Mouse (Mus musculus) intestine, embryonic 15.5 days (tissue): Measurements from ENCODE around the gene Ift46. TPM values are rescaled to one million over a fixed set of nuclear protein-coding genes. Genes with fewer than 3 reads are reported as not detected.

Experiments used
- ATAC-seq: fragments of 200-750 bp; cut with Nextera tagmentation; 2 replicates; pipeline ENCODE4 v1.8.0; 2017; ENCODE audit warnings: moderate TSS enrichment, moderate library complexity
- H3K27ac ChIP-seq: fragments of 300-500 bp; sonication (generic); 2 replicates; pipeline ENCODE4 v1.5.1; 2015; ENCODE audit warnings: mild to moderate bottlenecking, inconsistent platforms
- H3K27me3 ChIP-seq: fragments of 300-500 bp; sonication (generic); replicated peaks from 2 replicates; pipeline ENCODE4 v1.6.1; 2015; ENCODE audit warnings: inconsistent platforms
- H3K36me3 ChIP-seq: fragments of 300-500 bp; sonication (generic); 2 replicates; pipeline ENCODE4 v1.6.1; 2015; ENCODE audit warnings: inconsistent platforms
- H3K4me1 ChIP-seq: fragments of 300-500 bp; sonication (generic); replicated peaks from 2 replicates; pipeline ENCODE4 v1.6.1; 2015; ENCODE audit warnings: inconsistent platforms
- H3K4me2 ChIP-seq: fragments of 300-500 bp; sonication (generic); replicated peaks from 2 replicates; pipeline ENCODE4 v1.6.1; 2015; ENCODE audit warnings: mild to moderate bottlenecking, inconsistent platforms
- H3K4me3 ChIP-seq: fragments of 300-500 bp; sonication (generic); replicated peaks from 2 replicates; pipeline ENCODE4 v1.5.1; 2015; ENCODE audit warnings: inconsistent platforms
- H3K9ac ChIP-seq: fragments of 300-500 bp; sonication (generic); 2 replicates; pipeline ENCODE4 v1.6.1; 2015; ENCODE audit warnings: inconsistent platforms
- H3K9me3 ChIP-seq: fragments of 300-500 bp; sonication (generic); 2 replicates; pipeline ENCODE4 v1.6.1; 2016; ENCODE audit warnings: inconsistent platforms
- WGBS: fragments of 180-500 bp; shearing (Covaris S2); methylation state at CpG from one replicate; pipeline ENCODE4 v1.1.7; 2015; 5-methylcytosine and 5-hydroxymethylcytosine counted together
- polyA plus RNA-seq: library from polyadenylated mRNA; unstranded; fragments of >200 nt; fragmentation: Nextera tagmentation; extraction: Ambion mirVana; gene quantifications from 2 replicates; pipeline ENCODE4 v1.2.1, GENCODE M21; 2015

Ift46 gene
- polyA plus RNA-seq, 1 experiment from 2014 or later = 79.8 TPM

GRCm38 (mm10) chr9:44724665-44725064, 43.0 kb upstream of the Ift46 start:
- WGBS = 47% methylated on average over 2 of the region's 2 CpGs

DNA sequence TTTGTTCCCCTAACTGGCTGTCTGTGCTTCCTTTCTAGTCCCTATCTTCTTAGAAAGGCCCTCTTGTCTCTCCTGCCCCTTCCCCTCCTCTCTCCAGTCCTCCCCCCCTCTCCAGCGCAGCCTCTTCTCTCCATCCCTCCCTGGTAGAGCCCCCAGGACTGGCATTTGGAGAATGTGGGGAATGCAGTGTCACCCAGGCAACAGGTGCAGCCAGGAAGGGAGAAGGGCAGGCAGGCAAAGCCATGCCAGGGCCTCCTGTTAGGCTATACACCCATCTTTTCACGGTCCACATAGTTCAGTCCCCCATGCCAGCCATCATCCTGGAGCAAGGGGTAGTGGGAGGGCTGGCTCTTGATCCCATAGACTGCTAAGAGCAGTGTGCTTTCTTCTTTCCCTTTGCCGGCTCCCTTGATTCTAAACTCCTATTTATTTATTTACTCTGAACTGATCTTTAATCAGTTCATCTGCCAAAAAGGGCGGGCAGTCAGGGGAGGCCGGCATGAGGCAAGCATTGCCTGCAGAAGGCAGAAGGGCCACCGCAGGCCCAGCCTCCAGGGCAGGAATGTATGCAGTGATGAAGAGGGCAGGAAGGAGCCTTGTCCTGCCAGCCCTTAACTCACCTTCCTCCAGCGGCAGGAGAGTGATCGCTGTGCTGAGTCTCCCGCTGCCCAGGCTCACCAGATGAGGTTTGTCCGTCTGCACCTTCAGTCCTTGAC, 41.1 kb upstream of the Ift46 start:
- Histone ChIP-seq H3K4me2 (no peak overlapping the region), H3K4me1 (peaks cover 28% of the 10 kb centered on the region), H3K36me3 (no peaks in the 10 kb centered on the region), H3K9me3 (no peaks in the 10 kb centered on the region), H3K27ac (0 out of 2 replicates have a peak overlapping the region, but pooled peaks have one; percentile 11), H3K4me3 (no peak overlapping the region), H3K27me3 (peaks cover 3% of the 10 kb centered on the region; the same call in 1 of the 2 replicates), H3K9ac (no peak overlapping the region)
- WGBS = 41% methylated on average over 10 of the region's 10 CpGs
- ATAC-seq = no peak

More at GRCm38 (mm10) chr9:44724665-44725064, 43.0 kb upstream of the Ift46 start:
- Histone ChIP-seq H3K36me3 (no peaks in the 10 kb centered on the region), H3K4me1 (peaks cover 42% of the 10 kb centered on the region), H3K4me2 (peak overlapping the region; percentile 17; the same call in 1 of the 2 replicates), H3K9me3 (no peaks in the 10 kb centered on the region), H3K27ac (0 out of 2 replicates have a peak overlapping the region, but pooled peaks have one; percentile 13), H3K4me3 (no peak overlapping the region), H3K27me3 (peaks cover 2% of the 10 kb centered on the region; the same call in 1 of the 2 replicates), H3K9ac (no peak overlapping the region)
- ATAC-seq = no peak

DNA sequence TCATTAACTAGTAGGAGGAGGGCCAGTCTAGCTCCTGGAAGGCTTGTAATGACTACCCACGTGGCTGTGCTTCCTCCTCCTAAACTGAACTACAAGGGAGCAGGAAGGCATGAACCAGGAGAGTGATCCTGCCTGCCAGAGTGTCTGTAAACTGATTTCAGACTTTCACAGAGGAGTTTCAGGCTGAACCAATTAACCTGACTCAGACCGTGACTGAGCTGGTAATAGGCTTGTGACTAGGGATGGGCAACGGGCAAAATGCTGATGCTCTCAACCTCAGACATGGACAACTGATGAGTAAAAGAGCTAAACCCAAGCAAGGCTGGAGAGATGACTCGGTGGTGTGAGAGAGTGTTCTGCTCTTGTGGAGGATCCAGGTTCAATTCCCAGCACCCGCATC, 40.3 kb upstream of the Ift46 start:
- Histone ChIP-seq H3K9ac (no peak overlapping the region), H3K4me3 (no peak overlapping the region), H3K4me2 (no peak overlapping the region), H3K4me1 (peaks cover 28% of the 10 kb centered on the region), H3K27me3 (peaks cover 3% of the 10 kb centered on the region), H3K27ac (no peak overlapping the region), H3K9me3 (no peaks in the 10 kb centered on the region), H3K36me3 (no peaks in the 10 kb centered on the region)
- 68% methylated on average over 5 of the region's 5 CpGs for WGBS
- ATAC-seq = no peak

- H3K4me2 ChIP-seq = peak overlapping the region; percentile 95; the same call in 1 of the 2 replicates
- 53% methylated on average over 5 of the region's 5 CpGs for WGBS
- H3K4me1 ChIP-seq = peaks cover 29% of the 10 kb centered on the region
- no peak for ATAC-seq
- H3K9me3 ChIP-seq = no peaks in the 10 kb centered on the region
- peaks cover 8% of the 10 kb centered on the region for H3K27me3 ChIP-seq
- H3K27ac ChIP-seq = no peak overlapping the region
- H3K4me3 ChIP-seq = no peak overlapping the region
- no peak overlapping the region for H3K9ac ChIP-seq
- no peaks in the 10 kb centered on the region for H3K36me3 ChIP-seq
Observed at GRCm38 (mm10) chr9:44732130-44732549, 35.6 kb upstream of the Ift46 start.

GRCm38 (mm10) chr9:44732921-44733530, 34.7 kb upstream of the Ift46 start:
- WGBS = 62% methylated on average over 12 of the region's 12 CpGs

GRCm38 (mm10) chr9:44733671-44734523, 33.8 kb upstream of the Ift46 start:
- no peaks in the 10 kb centered on the region for H3K9me3 ChIP-seq
- peaks cover 8% of the 10 kb centered on the region for H3K27me3 ChIP-seq
- ATAC-seq = peak; percentile 57
- no peaks in the 10 kb centered on the region for H3K36me3 ChIP-seq
- peak overlapping the region; percentile 95 for H3K4me2 ChIP-seq
- peak overlapping the region; percentile 62 for H3K4me3 ChIP-seq
- peak overlapping the region; percentile 61 for H3K9ac ChIP-seq
- H3K4me1 ChIP-seq = peaks cover 31% of the 10 kb centered on the region
- peak overlapping the region; percentile 75 for H3K27ac ChIP-seq
- 1% methylated on average over 79 of the region's 79 CpGs for WGBS

More at GRCm38 (mm10) chr9:44732921-44733530, 34.7 kb upstream of the Ift46 start:
- Histone ChIP-seq H3K4me3 (peak overlapping the region; percentile 62), H3K27ac (no peak overlapping the region; the same call in 1 of the 2 replicates), H3K4me1 (peaks cover 31% of the 10 kb centered on the region), H3K4me2 (peak overlapping the region; percentile 95), H3K9ac (no peak overlapping the region), H3K36me3 (no peaks in the 10 kb centered on the region), H3K9me3 (no peaks in the 10 kb centered on the region), H3K27me3 (peaks cover 8% of the 10 kb centered on the region)
- ATAC-seq = no peak

DNA sequence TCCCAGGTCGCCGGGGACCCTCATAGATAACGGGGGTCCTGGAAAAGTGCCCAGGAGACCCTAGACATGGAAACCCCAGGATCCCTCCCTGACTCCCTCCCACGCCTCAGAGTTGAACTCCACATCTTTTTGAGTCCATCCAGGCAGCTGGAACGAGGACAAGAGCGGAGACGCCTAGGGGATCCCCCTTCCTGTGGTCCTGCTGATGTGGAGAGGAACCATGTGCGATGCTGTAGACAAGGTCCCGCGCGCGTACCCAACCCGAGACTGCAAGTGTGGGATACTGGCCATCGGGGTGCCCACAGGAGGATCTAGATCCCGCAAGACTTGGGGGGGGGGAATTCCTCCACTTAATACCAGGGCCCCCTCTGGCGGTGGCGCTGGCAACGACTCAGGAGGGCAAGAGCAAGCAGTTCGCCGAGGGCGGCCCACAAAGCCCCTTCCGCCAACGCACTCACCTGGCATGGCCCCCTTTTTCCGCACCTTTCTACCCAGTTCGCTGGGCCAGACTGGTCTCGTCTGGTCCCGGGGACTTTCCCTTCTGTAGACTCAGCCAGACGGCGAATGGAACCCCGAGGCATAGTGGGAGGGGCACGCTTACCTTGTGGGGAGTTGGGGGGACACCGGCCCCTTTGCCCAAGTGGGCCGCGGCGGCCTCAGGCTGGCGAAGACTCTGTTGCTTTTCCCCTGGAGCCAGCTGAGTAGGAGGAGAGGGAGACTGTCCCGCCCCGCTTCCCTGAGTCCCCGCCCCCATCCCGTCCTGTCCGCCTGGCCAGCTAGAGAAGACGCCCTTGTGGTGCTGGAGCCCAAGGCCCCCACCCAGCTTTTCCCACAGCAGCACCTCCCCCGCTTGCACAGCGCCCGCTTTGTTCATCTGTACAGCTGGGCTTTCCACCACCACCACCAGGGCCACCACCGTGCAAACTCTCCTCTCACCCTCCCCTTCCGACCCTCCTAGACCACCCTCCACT, 32.9 kb upstream of the Ift46 start, which contains the start of gene Phldb1:
Gene Phldb1, minus strand, starts transcription at position 675 of the 971 bp plus-strand sequence.
- Histone ChIP-seq H3K4me1 (peaks cover 31% of the 10 kb centered on the region), H3K4me2 (peak within 1 kb of the TSS; percentile 95), H3K9me3 (no peaks in the 10 kb centered on the region), H3K36me3 (no peaks in the 10 kb centered on the region), H3K4me3 (peak within 1 kb of the TSS; percentile 62), H3K27ac (peak within 1 kb of the TSS; percentile 75), H3K9ac (peak within 1 kb of the TSS; percentile 61), H3K27me3 (peaks cover 6% of the 10 kb centered on the region)
- ATAC-seq = peak; percentile 84
- 1% methylated on average over 47 of the region's 47 CpGs for WGBS

DNA sequence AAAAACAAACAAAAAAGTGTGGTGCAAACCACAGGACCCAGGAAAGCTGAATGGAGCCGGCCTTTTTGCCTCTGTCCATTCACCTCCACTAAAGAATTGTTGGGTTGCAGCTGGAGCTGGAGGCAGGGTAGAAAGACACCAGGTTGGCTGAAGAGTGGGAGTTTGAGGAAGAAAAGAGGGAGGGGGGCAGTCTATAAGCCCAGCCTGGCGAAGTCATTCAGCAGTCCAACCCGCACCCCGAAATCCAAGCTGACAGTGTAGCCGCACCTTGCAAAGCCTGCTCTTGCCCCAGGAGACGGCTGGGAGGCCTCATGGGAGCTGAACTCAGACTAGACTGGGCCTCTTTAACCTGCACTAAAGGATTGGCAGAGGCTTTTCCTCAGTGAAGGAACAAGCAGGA, 31.8 kb upstream of the Ift46 start:
- Histone ChIP-seq H3K9me3 (no peaks in the 10 kb centered on the region), H3K4me1 (peaks cover 31% of the 10 kb centered on the region), H3K9ac (no peak overlapping the region), H3K4me2 (no peak overlapping the region), H3K36me3 (no peaks in the 10 kb centered on the region), H3K4me3 (no peak overlapping the region), H3K27me3 (peaks cover 6% of the 10 kb centered on the region), H3K27ac (no peak overlapping the region)
- 74% methylated on average over 6 of the region's 6 CpGs for WGBS
- ATAC-seq = no peak

DNA sequence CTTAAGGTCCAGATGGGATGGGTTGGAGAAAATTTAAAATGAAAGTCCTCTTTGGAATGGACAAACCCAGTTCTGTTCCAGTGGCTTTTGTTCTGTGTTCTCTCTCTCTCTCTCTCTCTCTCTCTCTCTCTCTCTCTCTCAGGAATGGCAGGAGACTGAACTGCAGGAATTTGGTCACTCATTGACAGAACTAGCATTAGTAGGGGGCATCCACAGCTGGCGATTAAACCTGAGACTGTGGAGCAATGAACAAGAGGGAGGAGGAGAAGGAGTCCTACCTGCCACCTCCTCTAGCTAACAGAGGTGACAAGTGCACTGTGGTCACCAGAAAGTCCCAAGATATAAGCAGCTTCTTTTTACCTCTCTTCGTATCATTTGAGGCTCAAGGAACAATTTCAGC, 31.4 kb upstream of the Ift46 start:
- no peak overlapping the region for H3K27ac ChIP-seq
- no peak overlapping the region for H3K9ac ChIP-seq
- no peak overlapping the region for H3K4me2 ChIP-seq
- peaks cover 6% of the 10 kb centered on the region for H3K27me3 ChIP-seq
- no peaks in the 10 kb centered on the region for H3K36me3 ChIP-seq
- 66% methylated on average over 2 of the region's 2 CpGs for WGBS
- no peak for ATAC-seq
- peaks cover 31% of the 10 kb centered on the region for H3K4me1 ChIP-seq
- H3K9me3 ChIP-seq = no peaks in the 10 kb centered on the region
- no peak overlapping the region for H3K4me3 ChIP-seq

DNA sequence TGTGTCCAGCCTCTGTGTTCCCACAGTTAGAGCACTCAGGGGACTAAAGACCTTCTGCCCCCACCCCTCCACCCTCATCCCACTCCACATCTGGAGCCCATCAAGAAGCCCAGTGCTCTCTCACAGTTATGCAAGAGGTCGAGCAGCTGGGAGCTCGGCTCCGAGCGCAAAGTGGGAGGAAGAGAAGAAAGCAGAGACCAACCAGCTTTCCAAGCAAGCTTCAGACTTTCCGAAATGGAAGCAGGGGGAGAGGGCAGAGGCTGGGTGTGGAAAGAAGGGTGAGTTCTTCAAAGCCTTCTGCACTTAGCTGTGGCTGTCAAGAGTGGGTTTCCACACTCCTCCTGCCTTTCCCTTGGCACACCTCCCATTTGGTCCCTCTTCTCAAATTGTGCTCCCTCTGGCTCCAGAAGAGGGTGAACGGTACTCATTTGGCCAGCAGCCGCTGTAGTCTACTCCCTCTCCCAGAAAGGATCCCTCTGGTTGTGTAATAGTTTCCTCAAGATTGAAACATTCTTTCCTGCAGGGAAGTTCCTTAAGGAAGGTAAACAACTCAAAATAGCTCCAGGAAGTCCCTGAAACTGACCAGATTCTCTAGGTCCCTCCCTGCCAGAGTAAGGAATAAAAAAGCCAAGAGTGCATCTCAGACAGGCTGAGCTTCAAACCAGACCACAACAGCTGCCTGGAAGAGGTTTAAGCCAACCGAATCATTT, 30.3 kb upstream of the Ift46 start:
- H3K4me2 ChIP-seq = peak overlapping the region; percentile 23
- H3K27ac ChIP-seq = peak overlapping the region; percentile 79
- H3K9ac ChIP-seq = no peak overlapping the region
- 36% methylated on average over 8 of the region's 8 CpGs for WGBS
- no peaks in the 10 kb centered on the region for H3K9me3 ChIP-seq
- ATAC-seq = 0 out of 2 replicates have a peak, but pooled peaks have one; percentile 8
- peaks cover 6% of the 10 kb centered on the region for H3K27me3 ChIP-seq
- no peaks in the 10 kb centered on the region for H3K36me3 ChIP-seq
- H3K4me3 ChIP-seq = no peak overlapping the region
- peaks cover 30% of the 10 kb centered on the region for H3K4me1 ChIP-seq
